Mouse (Mus musculus): ENCODE measurements around the gene Cdk17. TPM values are rescaled to one million over a fixed set of nuclear protein-coding genes. Genes with fewer than 3 reads are reported as not detected.

Cdk17 gene
- polyA plus RNA-seq, 1 experiment from 2014 or later = 46.3 TPM

DNA sequence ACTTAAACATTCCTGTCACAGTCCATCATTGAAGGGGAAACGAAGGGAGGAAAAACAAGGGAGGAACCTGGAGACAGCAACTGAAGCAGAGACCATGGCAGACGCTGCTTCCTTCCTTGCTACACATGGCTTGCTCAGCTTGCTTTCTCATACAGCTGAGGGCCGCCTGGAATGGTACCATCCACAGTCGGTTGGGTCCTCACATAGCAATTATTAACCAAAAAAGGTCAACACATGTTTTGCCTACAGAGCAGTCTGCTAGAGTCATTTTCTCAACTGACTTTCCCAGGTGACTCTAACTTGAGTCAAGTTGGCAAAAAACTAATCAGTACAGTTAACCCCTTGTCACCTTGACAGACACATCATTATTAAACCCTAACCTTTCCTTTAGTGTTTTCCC, 53.6 kb downstream of the Cdk17 start:
- WGBS = 88% methylated on average over 4 of the region's 4 CpGs
- H3K4me3 ChIP-seq (replicated peaks) = no peak overlapping the region
- no peaks in the 10 kb centered on the region for H3K9me3 ChIP-seq
- H3K9ac ChIP-seq (replicated peaks) = no peak overlapping the region
- H3K4me1 ChIP-seq (replicated peaks) = 0 out of 2 replicates have a peak, but pooled peaks cover 4% of the 10 kb centered on the region
- no peak for ATAC-seq
- H3K27ac ChIP-seq = no peak overlapping the region
- peaks cover 55% of the 10 kb centered on the region for H3K36me3 ChIP-seq
- no peak overlapping the region for H3K4me2 ChIP-seq (replicated peaks)
- H3K27me3 ChIP-seq = no peaks in the 10 kb centered on the region

DNA sequence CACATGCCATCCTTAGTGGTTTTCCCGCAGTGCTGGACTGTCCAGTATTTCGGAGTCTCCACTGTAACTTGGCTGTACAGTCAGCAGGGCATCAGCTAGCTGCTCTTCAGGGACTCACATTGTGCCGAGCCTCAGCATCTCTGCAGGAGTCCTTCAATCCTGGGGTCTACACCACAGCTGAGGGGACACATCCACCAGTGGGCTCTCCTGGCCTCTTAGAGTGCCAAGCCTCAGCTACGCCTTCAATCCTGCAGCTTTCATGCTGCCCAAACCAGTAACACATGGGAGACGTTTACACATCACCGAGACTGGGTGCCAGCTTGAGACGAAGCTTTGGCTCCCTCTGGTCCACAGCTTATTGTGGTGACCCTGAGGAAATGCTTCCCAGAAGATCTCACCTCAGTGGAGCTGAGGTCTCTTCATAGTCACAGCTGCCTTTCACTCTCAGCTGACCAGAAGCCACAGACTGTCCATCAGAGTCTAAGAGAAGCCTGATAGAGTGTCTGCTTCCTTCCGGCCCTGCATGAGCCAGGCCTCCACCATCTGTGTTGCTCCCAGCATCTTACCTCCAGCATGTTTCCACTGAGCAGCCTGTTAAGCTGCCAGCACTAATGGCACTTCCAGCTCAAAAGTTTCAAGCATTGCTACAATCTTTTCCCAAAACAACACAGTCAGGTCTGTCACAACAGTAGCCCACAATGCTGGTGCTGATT, 54.5 kb downstream of the Cdk17 start:
- ATAC-seq = no peak
- no peak overlapping the region for H3K4me2 ChIP-seq (replicated peaks)
- peaks cover 55% of the 10 kb centered on the region for H3K36me3 ChIP-seq
- 96% methylated on average over 8 of the region's 8 CpGs for WGBS
- H3K9me3 ChIP-seq = no peaks in the 10 kb centered on the region
- no peak overlapping the region for H3K4me3 ChIP-seq (replicated peaks)
- no peaks in the 10 kb centered on the region for H3K27me3 ChIP-seq
- H3K4me1 ChIP-seq (replicated peaks) = 0 out of 2 replicates have a peak, but pooled peaks cover 4% of the 10 kb centered on the region
- no peak overlapping the region for H3K27ac ChIP-seq
- H3K9ac ChIP-seq (replicated peaks) = no peak overlapping the region

DNA sequence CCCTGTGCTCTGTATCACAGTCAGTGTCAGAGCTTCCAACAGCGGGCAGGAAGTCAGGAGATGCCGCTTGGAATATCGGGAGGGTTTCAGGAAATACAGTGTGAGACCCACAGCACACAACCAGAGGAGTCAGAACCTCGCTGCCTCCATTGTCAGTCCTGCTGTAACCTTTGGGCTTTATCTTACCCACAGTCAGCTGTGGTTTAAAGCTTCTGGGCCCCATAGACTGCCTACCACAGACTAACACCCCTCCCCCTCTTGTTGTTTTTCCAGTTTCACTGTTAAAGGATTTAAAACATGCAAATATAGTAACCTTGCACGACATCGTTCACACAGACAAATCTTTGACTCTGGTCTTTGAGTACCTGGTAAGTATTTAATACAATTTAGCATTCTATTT, 65.1 kb downstream of the Cdk17 start:
- no peaks in the 10 kb centered on the region for H3K4me1 ChIP-seq (replicated peaks)
- no peak overlapping the region for H3K27ac ChIP-seq
- H3K27me3 ChIP-seq = no peaks in the 10 kb centered on the region
- no peaks in the 10 kb centered on the region for H3K9me3 ChIP-seq
- no peak overlapping the region for H3K4me3 ChIP-seq (replicated peaks)
- 84% methylated on average over 6 of the region's 6 CpGs for WGBS
- H3K9ac ChIP-seq (replicated peaks) = no peak overlapping the region
- H3K36me3 ChIP-seq = peaks cover 27% of the 10 kb centered on the region
- H3K4me2 ChIP-seq (replicated peaks) = no peak overlapping the region
- no peak for ATAC-seq

DNA sequence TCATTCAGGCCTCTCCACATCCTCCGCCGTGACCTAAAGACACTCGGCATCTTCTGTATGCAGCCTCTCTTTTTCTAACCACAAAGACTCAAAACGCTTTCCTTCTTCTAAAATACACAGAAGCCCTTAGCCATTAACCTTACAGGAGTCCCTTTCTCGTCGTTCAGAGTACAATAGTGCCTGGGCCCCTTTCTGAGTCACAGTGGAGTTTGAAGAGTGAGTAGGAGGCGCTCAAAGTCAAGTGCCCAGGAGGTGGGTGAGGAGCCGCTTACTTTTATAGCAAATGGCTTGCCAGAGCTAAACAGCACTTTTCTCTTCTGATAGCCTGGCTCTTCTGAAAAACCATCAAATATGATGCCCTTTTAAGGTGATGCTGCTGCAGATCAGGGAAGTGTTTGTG, 67.2 kb downstream of the Cdk17 start:
- Histone ChIP-seq H3K27ac (no peak overlapping the region), H3K27me3 (no peaks in the 10 kb centered on the region), H3K4me1 (replicated peaks) (no peaks in the 10 kb centered on the region), H3K4me3 (replicated peaks) (no peak overlapping the region), H3K9ac (replicated peaks) (no peak overlapping the region), H3K4me2 (replicated peaks) (no peak overlapping the region), H3K36me3 (peaks cover 35% of the 10 kb centered on the region), H3K9me3 (no peaks in the 10 kb centered on the region)
- WGBS = 73% methylated on average over 8 of the region's 8 CpGs
- ATAC-seq = no peak

DNA sequence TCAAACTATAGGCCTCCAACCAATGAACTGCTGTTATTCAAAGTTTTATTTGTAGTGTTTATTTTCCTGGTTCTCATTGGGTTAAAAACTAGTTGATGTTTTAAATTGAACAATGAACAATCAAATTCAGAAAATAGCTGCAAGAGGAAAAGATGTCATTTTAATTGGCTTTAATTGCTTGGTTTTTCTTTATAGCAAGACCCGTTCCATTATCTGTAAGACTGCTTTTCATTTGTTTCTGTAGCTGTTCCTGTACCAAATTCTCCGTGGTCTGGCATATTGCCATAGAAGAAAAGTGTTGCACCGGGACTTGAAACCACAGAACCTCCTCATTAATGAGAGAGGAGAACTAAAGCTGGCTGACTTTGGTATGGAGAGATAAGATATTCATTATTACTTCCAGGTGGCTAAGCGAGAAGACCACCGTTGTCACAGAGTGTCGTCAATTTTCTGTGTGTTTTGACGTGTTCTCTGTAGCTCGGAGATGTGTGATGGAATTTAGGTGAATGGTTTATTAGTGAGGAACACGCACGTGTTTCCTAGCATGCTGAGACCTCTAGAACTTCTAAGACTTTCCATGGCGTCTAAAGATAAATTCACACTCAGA, 67.8 kb downstream of the Cdk17 start:
- peaks cover 39% of the 10 kb centered on the region for H3K36me3 ChIP-seq
- no peak overlapping the region for H3K27ac ChIP-seq
- H3K9me3 ChIP-seq = no peaks in the 10 kb centered on the region
- H3K4me1 ChIP-seq (replicated peaks) = no peaks in the 10 kb centered on the region
- no peak for ATAC-seq
- H3K4me3 ChIP-seq (replicated peaks) = no peak overlapping the region
- no peaks in the 10 kb centered on the region for H3K27me3 ChIP-seq
- H3K9ac ChIP-seq (replicated peaks) = no peak overlapping the region
- WGBS = 90% methylated on average over 11 of the region's 11 CpGs
- no peak overlapping the region for H3K4me2 ChIP-seq (replicated peaks)

DNA sequence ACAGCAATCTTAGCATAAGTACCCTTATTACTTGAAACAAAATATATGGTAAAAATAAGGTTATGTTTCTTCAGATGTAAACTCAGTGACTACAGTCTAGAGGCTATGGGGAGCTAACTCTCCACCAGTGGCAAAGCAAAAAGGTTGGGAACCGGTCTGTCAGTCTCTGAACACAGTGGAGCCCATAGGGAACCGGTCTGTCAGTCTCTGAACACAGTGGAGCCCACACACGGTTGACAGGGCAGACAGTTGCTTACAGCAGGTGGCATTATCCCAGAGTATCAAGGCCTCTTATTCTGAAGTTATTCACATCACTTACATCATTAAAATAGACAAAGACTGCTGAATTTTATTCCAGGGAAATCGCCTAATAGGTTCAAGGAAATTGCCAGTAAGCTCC, 70.8 kb downstream of the Cdk17 start:
- Histone ChIP-seq H3K4me1 (replicated peaks) (no peaks in the 10 kb centered on the region), H3K9me3 (no peaks in the 10 kb centered on the region), H3K27ac (no peak overlapping the region), H3K4me3 (replicated peaks) (no peak overlapping the region), H3K4me2 (replicated peaks) (no peak overlapping the region), H3K36me3 (peaks cover 53% of the 10 kb centered on the region), H3K27me3 (no peaks in the 10 kb centered on the region), H3K9ac (replicated peaks) (no peak overlapping the region)
- no peak for ATAC-seq
- 64% methylated on average over 4 of the region's 4 CpGs for WGBS

DNA sequence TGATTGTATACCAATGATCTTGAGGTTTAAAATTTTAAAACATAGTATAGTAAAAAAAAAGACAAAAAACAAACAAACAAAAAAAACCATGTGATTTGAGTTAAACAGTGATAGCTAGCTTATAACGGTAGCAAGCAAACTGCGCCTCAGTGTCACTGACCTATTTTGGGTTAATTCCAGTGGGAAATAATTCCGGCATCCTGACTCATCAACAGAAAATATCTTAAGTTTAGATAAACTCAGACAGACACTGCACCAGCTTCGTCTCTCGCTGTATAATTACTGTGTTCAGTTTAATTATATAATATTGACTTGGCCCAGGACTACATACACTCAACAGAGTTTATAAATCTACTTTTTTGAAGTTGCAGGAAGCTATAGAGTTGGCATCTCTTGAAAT, 71.2 kb downstream of the Cdk17 start:
- H3K4me1 ChIP-seq (replicated peaks) = no peaks in the 10 kb centered on the region
- no peak overlapping the region for H3K27ac ChIP-seq
- no peaks in the 10 kb centered on the region for H3K9me3 ChIP-seq
- WGBS = 96% methylated on average over 5 of the region's 5 CpGs
- H3K27me3 ChIP-seq = no peaks in the 10 kb centered on the region
- H3K9ac ChIP-seq (replicated peaks) = no peak overlapping the region
- H3K4me3 ChIP-seq (replicated peaks) = no peak overlapping the region
- no peak for ATAC-seq
- H3K36me3 ChIP-seq = peaks cover 50% of the 10 kb centered on the region
- no peak overlapping the region for H3K4me2 ChIP-seq (replicated peaks)

DNA sequence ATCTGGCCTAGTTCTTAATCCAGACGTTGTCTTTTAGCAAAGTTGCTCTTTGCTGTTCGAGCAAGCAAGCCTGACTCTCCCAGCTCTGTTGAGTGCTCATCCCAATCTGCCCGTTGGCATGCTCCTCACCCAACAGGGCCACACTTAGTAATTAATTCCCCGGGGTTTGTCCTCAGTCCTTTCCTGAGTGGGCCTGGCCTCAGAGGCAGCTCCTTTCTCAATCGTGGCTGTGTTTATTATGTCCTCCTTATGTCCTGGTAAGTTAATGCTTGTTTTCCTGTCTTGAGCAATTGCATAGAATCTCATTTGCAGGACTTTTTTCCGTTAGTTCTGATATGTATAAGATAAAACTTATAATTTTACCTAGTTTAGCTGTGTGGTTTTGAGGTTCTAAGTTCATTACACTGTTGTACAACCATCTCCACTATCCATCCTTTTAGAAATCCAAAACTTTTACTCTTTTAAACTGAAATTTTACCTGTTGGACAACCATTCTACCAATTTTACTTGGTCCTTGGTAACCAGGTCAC, 73.1 kb downstream of the Cdk17 start:
- H3K4me1 ChIP-seq (replicated peaks) = no peaks in the 10 kb centered on the region
- H3K9ac ChIP-seq (replicated peaks) = no peak overlapping the region
- ATAC-seq = no peak
- H3K9me3 ChIP-seq = no peaks in the 10 kb centered on the region
- no peak overlapping the region for H3K4me2 ChIP-seq (replicated peaks)
- H3K36me3 ChIP-seq = peaks cover 57% of the 10 kb centered on the region
- H3K27me3 ChIP-seq = no peaks in the 10 kb centered on the region
- no peak overlapping the region for H3K4me3 ChIP-seq (replicated peaks)
- 92% methylated on average over 6 of the region's 6 CpGs for WGBS
- H3K27ac ChIP-seq = no peak overlapping the region

DNA sequence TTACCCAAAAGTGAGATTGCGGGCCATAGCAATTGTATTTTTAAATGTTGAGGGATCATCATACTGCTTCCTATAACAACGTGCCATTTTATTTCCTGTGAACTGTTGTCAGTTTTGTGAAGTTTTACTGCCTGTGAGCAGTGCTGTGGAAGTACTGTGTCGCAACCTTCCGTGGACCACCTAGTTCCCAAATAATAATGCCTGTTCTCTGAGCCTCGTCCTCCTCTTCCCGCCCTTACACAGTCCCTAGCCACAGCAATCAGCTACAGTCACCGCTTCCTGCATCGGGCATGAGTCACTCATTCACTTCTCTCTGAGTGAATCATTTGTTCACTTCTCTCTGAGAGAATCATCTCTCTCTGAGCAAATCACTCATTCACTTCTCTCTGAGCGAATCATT, 74.0 kb downstream of the Cdk17 start:
- Histone ChIP-seq H3K4me2 (replicated peaks) (no peak overlapping the region), H3K9me3 (no peaks in the 10 kb centered on the region), H3K36me3 (peaks cover 61% of the 10 kb centered on the region), H3K27me3 (no peaks in the 10 kb centered on the region), H3K4me1 (replicated peaks) (no peaks in the 10 kb centered on the region), H3K4me3 (replicated peaks) (no peak overlapping the region), H3K27ac (no peak overlapping the region), H3K9ac (replicated peaks) (no peak overlapping the region)
- no peak for ATAC-seq
- WGBS = 94% methylated on average over 9 of the region's 9 CpGs

DNA sequence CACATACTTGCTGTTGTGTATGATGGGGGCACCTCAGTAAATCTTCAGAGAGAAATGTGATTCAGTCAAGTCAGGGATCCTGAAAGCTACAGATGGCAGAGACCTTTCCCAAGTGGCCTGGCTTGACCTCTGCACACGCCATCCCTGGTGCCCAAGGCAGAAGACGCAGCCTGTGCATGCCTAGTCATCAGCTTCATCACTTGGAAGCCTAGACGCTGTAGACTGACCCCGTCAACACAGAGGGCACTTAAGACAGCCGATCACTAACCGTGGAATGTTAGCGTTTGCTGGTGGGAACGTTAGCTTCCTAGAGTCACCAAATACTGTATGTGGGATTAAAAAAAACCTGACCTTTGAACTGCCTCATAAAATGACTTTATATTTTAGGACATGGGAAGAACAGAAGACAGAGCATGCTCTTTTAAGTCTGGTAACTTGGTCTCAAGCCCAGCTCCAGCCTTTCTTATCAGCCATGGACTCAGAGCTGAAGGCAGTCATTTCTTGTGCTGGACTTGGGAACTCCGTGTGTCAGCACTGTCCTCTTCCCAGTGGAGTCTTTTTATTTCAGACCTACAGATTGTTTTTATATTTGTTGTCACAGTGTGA, 78.6 kb downstream of the Cdk17 start:
- ATAC-seq = no peak
- Histone ChIP-seq H3K27me3 (no peaks in the 10 kb centered on the region), H3K4me1 (replicated peaks) (no peaks in the 10 kb centered on the region; the same call in 1 of the 2 replicates), H3K36me3 (peaks cover 57% of the 10 kb centered on the region), H3K9me3 (no peaks in the 10 kb centered on the region), H3K27ac (no peak overlapping the region), H3K4me3 (replicated peaks) (no peak overlapping the region), H3K9ac (replicated peaks) (no peak overlapping the region), H3K4me2 (replicated peaks) (no peak overlapping the region)
- WGBS = 84% methylated on average over 9 of the region's 9 CpGs

DNA sequence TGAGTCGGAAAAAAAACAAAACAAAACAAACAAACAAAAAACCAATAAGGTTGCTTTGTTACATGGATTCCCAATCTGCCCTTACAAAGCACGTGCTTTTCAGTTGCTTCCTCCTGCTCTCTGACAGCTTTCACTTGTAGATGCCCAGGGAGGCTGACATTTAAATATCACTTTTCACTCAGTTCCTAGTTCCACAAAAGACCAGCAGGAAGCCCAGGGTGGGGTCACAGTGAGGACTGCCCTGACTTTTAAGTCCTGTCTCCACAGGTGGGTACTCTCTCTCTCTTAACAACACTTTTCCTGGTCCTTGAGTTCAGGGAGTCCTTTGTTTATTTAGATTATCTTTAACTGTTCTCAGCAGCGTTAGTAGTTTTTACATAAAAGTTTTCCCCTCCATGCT, 81.5 kb downstream of the Cdk17 start:
- Histone ChIP-seq H3K27ac (no peak overlapping the region), H3K4me1 (replicated peaks) (no peaks in the 10 kb centered on the region; the same call in 1 of the 2 replicates), H3K9me3 (no peaks in the 10 kb centered on the region), H3K4me2 (replicated peaks) (no peak overlapping the region), H3K9ac (replicated peaks) (no peak overlapping the region), H3K36me3 (peaks cover 40% of the 10 kb centered on the region), H3K27me3 (no peaks in the 10 kb centered on the region), H3K4me3 (replicated peaks) (no peak overlapping the region)
- WGBS = 7% methylated on average over 3 of the region's 3 CpGs
- no peak for ATAC-seq

DNA sequence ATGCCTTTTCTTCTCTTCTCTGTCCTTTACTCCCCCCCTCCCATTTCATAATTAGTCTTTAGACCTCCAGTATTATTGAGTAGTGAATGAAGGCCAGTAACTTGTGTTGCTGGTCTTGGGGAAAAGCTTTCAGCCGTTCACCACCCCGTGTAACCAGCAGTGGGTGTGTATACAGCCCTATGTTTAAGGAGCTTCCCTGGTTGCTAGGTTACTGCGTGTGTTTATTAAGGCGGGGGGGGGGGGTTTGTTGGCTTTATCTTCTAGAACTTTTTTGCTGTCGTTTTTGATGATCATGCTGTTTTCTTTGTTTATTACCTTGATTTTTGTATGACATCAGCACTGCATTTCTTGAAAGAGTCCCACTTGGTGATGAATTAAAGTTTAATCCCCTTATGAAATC, 82.2 kb downstream of the Cdk17 start:
- Histone ChIP-seq H3K27ac (no peak overlapping the region), H3K27me3 (no peaks in the 10 kb centered on the region), H3K4me3 (replicated peaks) (no peak overlapping the region), H3K36me3 (peaks cover 36% of the 10 kb centered on the region), H3K4me2 (replicated peaks) (no peak overlapping the region), H3K4me1 (replicated peaks) (peaks cover 3% of the 10 kb centered on the region; the same call in 1 of the 2 replicates), H3K9me3 (no peaks in the 10 kb centered on the region), H3K9ac (replicated peaks) (no peak overlapping the region)
- WGBS = 6% methylated on average over 5 of the region's 5 CpGs
- ATAC-seq = no peak
